Mouse (Mus musculus) midbrain, embryonic 12.5 days (tissue): ENCODE data around the gene Plekhb1. TPM values are rescaled to one million over a fixed set of nuclear protein-coding genes. Genes with fewer than 3 reads are reported as not detected.

Experiments used
- ATAC-seq: fragments of 200-750 bp; cut with Nextera tagmentation; 2 replicates; pipeline ENCODE4 v1.8.0; 2017; ENCODE audit warnings: low read depth, moderate TSS enrichment, moderate library complexity; ENCODE audit not compliant: low FRiP score
- H3K27ac ChIP-seq: fragments of 300-500 bp; sonication (generic); replicated peaks from 2 replicates; pipeline ENCODE4 v1.5.1; 2016; ENCODE audit warnings: mild to moderate bottlenecking
- H3K27me3 ChIP-seq: fragments of 300-500 bp; sonication (generic); 2 replicates; pipeline ENCODE4 v1.6.1; 2016; ENCODE audit warnings: mild to moderate bottlenecking
- H3K36me3 ChIP-seq: fragments of 300-500 bp; sonication (generic); 2 replicates; pipeline ENCODE4 v1.6.1; 2016
- H3K4me1 ChIP-seq: fragments of 300-500 bp; sonication (generic); 2 replicates; pipeline ENCODE4 v1.6.1; 2016
- H3K4me2 ChIP-seq: fragments of 300-500 bp; sonication (generic); replicated peaks from 2 replicates; pipeline ENCODE4 v1.6.1; 2016; ENCODE audit warnings: mild to moderate bottlenecking, moderate library complexity
- H3K4me3 ChIP-seq: fragments of 300-500 bp; sonication (generic); 2 replicates; pipeline ENCODE4 v1.5.1; 2016; ENCODE audit warnings: mild to moderate bottlenecking
- H3K9ac ChIP-seq: fragments of 300-500 bp; sonication (generic); replicated peaks from 2 replicates; pipeline ENCODE4 v1.6.1; 2016; ENCODE audit warnings: mild to moderate bottlenecking, moderate library complexity
- H3K9me3 ChIP-seq: fragments of 300-500 bp; sonication (generic); 2 replicates; pipeline ENCODE4 v1.6.1; 2016; ENCODE audit warnings: mild to moderate bottlenecking
- WGBS: fragments of 180-500 bp; shearing (Covaris S2); methylation state at CpG from one replicate; pipeline ENCODE4 v1.1.7; 2016; 5-methylcytosine and 5-hydroxymethylcytosine counted together
- polyA plus RNA-seq: library from polyadenylated mRNA; unstranded; fragments of >200 nt; fragmentation: Nextera tagmentation; extraction: Ambion mirVana; gene quantifications from 2 replicates; pipeline ENCODE4 v1.2.1, GENCODE M21; 2016

Plekhb1 gene
- polyA plus RNA-seq = 3.8 and 4.7 TPM in 2 replicates

- no peak for ATAC-seq
- Histone ChIP-seq H3K9me3 (no peaks in the 10 kb centered on the region), H3K9ac (no peak within 1 kb of the TSS), H3K36me3 (no peaks in the 10 kb centered on the region), H3K4me1 (peaks cover 17% of the 10 kb centered on the region), H3K27me3 (peaks cover 6% of the 10 kb centered on the region; the same call in 1 of the 2 replicates), H3K4me3 (no peak within 1 kb of the TSS), H3K27ac (no peak within 1 kb of the TSS), H3K4me2 (0 out of 2 replicates have a peak within 1 kb of the TSS, but pooled peaks have one; percentile 31)
- WGBS = 40% methylated on average over 8 of the region's 8 CpGs
Observed at GRCm38 (mm10) chr7:100662231-100662630, at the start of gene Plekhb1. Plekhb1 (minus strand) TSS chr7:100662414.

- WGBS = under 1% methylated on average over 18 of the region's 23 CpGs
- Histone ChIP-seq H3K36me3 (no peaks in the 10 kb centered on the region), H3K9me3 (no peaks in the 10 kb centered on the region), H3K4me2 (peak overlapping the region; percentile 76), H3K9ac (peak overlapping the region; percentile 96), H3K27me3 (no peaks in the 10 kb centered on the region), H3K4me1 (peaks cover 13% of the 10 kb centered on the region), H3K27ac (peak overlapping the region; percentile 100), H3K4me3 (peak overlapping the region; percentile 87)
- peak; percentile 59; the same call in 1 of the 2 replicates for ATAC-seq
Observed at GRCm38 (mm10) chr7:100706883-100707480, 44.8 kb upstream of the Plekhb1 start.

GRCm38 (mm10) chr7:100706143-100706841 lies 44.1 kb upstream of the Plekhb1 start, which contains the start of gene Fam168a:
Fam168a (plus strand) TSS chr7:100706635.
- peak within 1 kb of the TSS; percentile 87 for H3K4me3 ChIP-seq
- peaks cover 13% of the 10 kb centered on the region for H3K4me1 ChIP-seq
- H3K9ac ChIP-seq = peak within 1 kb of the TSS; percentile 96
- H3K27me3 ChIP-seq = no peaks in the 10 kb centered on the region
- ATAC-seq = peak; percentile 99
- peak within 1 kb of the TSS; percentile 76 for H3K4me2 ChIP-seq
- H3K27ac ChIP-seq = peak within 1 kb of the TSS; percentile 100
- WGBS = 0% methylated on average over 29 of the region's 37 CpGs
- H3K9me3 ChIP-seq = no peaks in the 10 kb centered on the region
- H3K36me3 ChIP-seq = no peaks in the 10 kb centered on the region

GRCm38 (mm10) chr7:100699771-100700770 lies 37.9 kb upstream of the Plekhb1 start:
- ATAC-seq = no peak
- no peaks in the 10 kb centered on the region for H3K9me3 ChIP-seq
- 65% methylated on average over 8 of the region's 8 CpGs for WGBS
- H3K27ac ChIP-seq = no peak overlapping the region
- H3K36me3 ChIP-seq = no peaks in the 10 kb centered on the region
- H3K4me3 ChIP-seq = no peak overlapping the region
- H3K4me1 ChIP-seq = no peaks in the 10 kb centered on the region
- H3K27me3 ChIP-seq = no peaks in the 10 kb centered on the region
- H3K9ac ChIP-seq = no peak overlapping the region
- H3K4me2 ChIP-seq = no peak overlapping the region

GRCm38 (mm10) chr7:100693199-100693598 lies 31.0 kb upstream of the Plekhb1 start:
- Histone ChIP-seq H3K9me3 (no peaks in the 10 kb centered on the region), H3K36me3 (no peaks in the 10 kb centered on the region), H3K4me3 (no peak overlapping the region), H3K4me2 (no peak overlapping the region), H3K27ac (no peak overlapping the region), H3K27me3 (no peaks in the 10 kb centered on the region), H3K4me1 (no peaks in the 10 kb centered on the region), H3K9ac (no peak overlapping the region)
- ATAC-seq = no peak
- WGBS = 76% methylated on average over 8 of the region's 8 CpGs

- H3K27me3 ChIP-seq = no peaks in the 10 kb centered on the region
- no peaks in the 10 kb centered on the region for H3K4me1 ChIP-seq
- no peak overlapping the region for H3K9ac ChIP-seq
- H3K4me2 ChIP-seq = no peak overlapping the region
- H3K9me3 ChIP-seq = no peaks in the 10 kb centered on the region
- WGBS = 83% methylated on average over 7 of the region's 7 CpGs
- no peak for ATAC-seq
- no peak overlapping the region for H3K27ac ChIP-seq
- no peaks in the 10 kb centered on the region for H3K36me3 ChIP-seq
- H3K4me3 ChIP-seq = no peak overlapping the region
Observed at GRCm38 (mm10) chr7:100688471-100688870, 26.3 kb upstream of the Plekhb1 start.

DNA sequence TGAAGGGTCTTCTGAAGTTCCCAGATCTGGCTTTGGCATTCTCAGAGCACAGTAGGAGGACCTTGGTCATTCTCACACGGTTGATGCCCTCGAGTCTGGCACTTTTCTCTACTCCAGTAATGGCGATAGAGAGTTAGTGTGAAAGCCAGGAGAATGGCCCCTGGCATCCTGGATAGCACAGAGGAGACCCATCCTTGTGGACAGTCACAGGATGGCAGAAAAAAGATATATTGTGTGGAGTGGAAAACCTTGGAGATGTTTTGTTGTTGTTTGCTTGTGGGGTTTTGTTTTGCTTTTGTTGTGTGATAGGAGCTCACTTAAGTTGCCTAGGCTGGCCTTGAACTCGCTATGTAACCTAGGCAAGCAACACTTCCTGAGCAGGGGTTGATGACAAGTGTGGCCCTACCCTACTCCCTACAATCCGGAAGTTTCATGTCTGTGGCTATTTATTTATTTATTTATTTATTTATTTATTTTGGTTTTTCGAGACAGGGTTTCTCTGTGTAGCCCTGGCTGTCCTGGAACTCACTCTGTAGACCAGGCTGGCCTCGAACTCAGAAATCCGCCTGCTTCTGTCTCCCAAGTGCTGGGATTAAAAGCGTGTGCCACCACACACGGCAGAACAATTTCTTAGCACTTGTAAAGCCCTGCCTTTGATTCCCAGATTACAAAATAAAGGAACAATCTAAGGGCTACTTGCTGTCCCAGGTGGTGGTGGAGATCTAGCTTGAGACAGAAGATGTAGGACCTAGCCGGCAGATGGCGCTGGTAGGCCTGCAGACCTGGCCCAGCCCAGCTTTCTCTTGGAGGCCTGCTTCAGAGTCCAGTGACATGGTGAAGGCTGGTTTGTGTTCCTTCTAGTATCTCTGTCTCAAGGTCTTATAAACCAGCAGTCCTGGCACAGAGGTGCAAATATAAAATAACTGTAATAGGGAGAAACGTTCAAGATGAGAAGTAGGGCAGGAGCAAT lies 23.1 kb upstream of the Plekhb1 start:
- WGBS = 43% methylated on average over 13 of the region's 13 CpGs
- Histone ChIP-seq H3K36me3 (no peaks in the 10 kb centered on the region), H3K4me2 (no peak overlapping the region), H3K27ac (no peak overlapping the region), H3K27me3 (no peaks in the 10 kb centered on the region), H3K9me3 (no peaks in the 10 kb centered on the region), H3K4me1 (peaks cover 3% of the 10 kb centered on the region; the same call in 1 of the 2 replicates), H3K4me3 (no peak overlapping the region), H3K9ac (no peak overlapping the region)
- no peak for ATAC-seq

DNA sequence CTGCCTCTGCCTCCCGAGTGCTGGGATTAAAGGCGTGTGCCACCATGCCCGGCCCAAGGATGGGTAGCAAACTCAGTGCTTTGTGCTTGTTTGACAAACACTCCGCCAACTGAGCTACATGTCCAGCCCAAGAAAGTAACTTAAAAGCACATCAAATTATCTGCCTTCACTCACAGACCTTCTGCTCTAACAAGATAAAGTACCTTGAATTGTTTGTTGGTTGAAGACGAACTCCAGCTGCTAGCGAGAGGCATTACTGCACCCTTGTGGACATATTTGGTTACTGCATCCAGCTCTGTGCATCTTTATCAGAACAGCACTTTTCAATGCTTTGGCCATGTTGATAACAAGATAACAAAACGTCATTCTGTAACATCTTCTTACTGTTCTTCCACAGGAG lies 22.3 kb upstream of the Plekhb1 start:
- WGBS = 56% methylated on average over 7 of the region's 7 CpGs
- no peak overlapping the region for H3K4me3 ChIP-seq
- no peaks in the 10 kb centered on the region for H3K36me3 ChIP-seq
- H3K4me1 ChIP-seq = peaks cover 3% of the 10 kb centered on the region; the same call in 1 of the 2 replicates
- no peak overlapping the region for H3K27ac ChIP-seq
- no peak for ATAC-seq
- H3K9me3 ChIP-seq = no peaks in the 10 kb centered on the region
- H3K9ac ChIP-seq = no peak overlapping the region
- no peak overlapping the region for H3K4me2 ChIP-seq
- no peaks in the 10 kb centered on the region for H3K27me3 ChIP-seq

DNA sequence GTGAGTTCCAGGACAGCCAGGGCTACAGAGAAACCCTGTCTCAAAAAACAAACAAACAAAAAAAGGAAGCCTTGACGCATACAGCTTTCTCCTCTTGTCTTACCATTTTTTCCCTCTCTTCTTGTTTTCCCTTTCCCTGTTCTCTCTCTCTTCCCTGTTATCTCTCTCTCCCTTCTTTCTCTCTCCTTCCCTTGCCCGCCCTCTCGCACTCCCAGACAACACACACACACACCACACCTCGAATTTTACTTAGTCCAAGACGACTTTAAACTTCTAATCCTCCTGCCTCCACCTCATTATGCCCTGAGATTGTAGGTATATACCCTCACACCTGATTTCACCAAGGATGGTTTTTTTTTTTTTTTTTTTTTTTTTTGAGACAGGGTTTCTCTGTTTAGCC lies 21.9 kb upstream of the Plekhb1 start:
- Histone ChIP-seq H3K4me1 (peaks cover 3% of the 10 kb centered on the region; the same call in 1 of the 2 replicates), H3K4me2 (no peak overlapping the region), H3K27me3 (no peaks in the 10 kb centered on the region), H3K9ac (no peak overlapping the region), H3K27ac (no peak overlapping the region), H3K4me3 (no peak overlapping the region), H3K36me3 (no peaks in the 10 kb centered on the region), H3K9me3 (no peaks in the 10 kb centered on the region)
- no peak for ATAC-seq
- 71% methylated on average over 5 of the region's 5 CpGs for WGBS

DNA sequence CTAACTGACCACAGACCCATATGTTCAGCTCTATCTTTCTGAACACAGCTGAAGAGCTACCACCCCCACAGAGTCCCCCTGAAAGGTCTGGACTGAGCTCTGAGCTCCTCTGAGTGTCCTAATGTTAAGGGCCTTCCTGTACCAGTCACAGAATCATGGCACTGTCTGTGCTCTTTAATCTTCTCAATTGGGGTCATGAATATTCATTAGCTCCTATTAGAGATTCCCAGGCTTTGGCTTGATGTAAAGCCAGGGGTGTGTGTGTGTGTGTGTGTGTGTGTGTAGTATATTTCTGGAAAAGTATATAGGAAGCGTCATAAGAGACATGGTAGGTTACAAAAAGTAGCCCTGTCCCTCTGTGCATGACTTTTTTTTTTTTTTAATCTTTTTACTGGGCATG lies 21.0 kb upstream of the Plekhb1 start:
- Histone ChIP-seq H3K9me3 (no peaks in the 10 kb centered on the region), H3K9ac (no peak overlapping the region), H3K27ac (no peak overlapping the region), H3K27me3 (no peaks in the 10 kb centered on the region; the same call in 1 of the 2 replicates), H3K36me3 (no peaks in the 10 kb centered on the region), H3K4me2 (no peak overlapping the region), H3K4me3 (no peak overlapping the region), H3K4me1 (peaks cover 3% of the 10 kb centered on the region; the same call in 1 of the 2 replicates)
- WGBS = 93% methylated on average over 1 of the region's 1 CpGs
- ATAC-seq = no peak

DNA sequence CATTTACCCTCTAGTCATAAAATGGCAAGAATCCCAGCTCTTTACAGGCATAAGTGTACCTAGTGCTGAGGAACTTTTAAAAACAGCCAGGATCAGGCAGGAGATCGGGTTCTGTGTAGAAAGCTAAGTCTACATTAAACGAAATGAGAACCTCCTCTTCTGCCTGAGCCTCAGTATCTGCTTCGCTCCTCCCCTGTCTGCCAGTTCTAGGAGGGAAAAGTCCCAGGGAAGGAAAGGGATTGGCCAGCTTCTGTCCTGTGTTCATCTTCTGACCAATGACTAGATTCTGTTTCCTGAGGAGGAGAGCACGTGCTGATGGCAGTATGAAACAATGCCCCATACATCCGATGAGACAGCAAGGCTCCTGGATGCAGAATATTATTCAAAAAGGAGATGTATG lies 18.9 kb upstream of the Plekhb1 start:
- H3K9ac ChIP-seq = no peak overlapping the region
- no peaks in the 10 kb centered on the region for H3K36me3 ChIP-seq
- no peak overlapping the region for H3K4me3 ChIP-seq
- H3K4me2 ChIP-seq = no peak overlapping the region
- peaks cover 3% of the 10 kb centered on the region; the same call in 1 of the 2 replicates for H3K4me1 ChIP-seq
- no peak for ATAC-seq
- WGBS = 58% methylated on average over 5 of the region's 5 CpGs
- no peaks in the 10 kb centered on the region for H3K9me3 ChIP-seq
- no peak overlapping the region for H3K27ac ChIP-seq
- H3K27me3 ChIP-seq = no peaks in the 10 kb centered on the region; the same call in 1 of the 2 replicates
